Mouse (Mus musculus) bone marrow macrophage, adult 2 months (primary cell): ENCODE measurements around the gene Exoc6. TPM values are rescaled to one million over a fixed set of nuclear protein-coding genes. Genes with fewer than 3 reads are reported as not detected.

Experiments
- H3K27ac ChIP-seq: 2 replicates; pipeline ENCODE4 v1.5.1; 2012; ENCODE audit warnings: low read depth, low read length; ENCODE audit not compliant: insufficient read depth
- H3K4me1 ChIP-seq: 2 replicates; pipeline ENCODE4 v1.6.1; 2012; ENCODE audit warnings: low read length; ENCODE audit not compliant: control insufficient read depth, insufficient read depth
- H3K4me3 ChIP-seq: 2 replicates; pipeline ENCODE4 v1.5.1; 2012; ENCODE audit warnings: mild to moderate bottlenecking, low read length, moderate library complexity; ENCODE audit not compliant: insufficient read depth
- CTCF ChIP-seq: IDR thresholded peaks from 2 replicates; pipeline ENCODE4 v1.5.1; 2012; ENCODE audit warnings: low read depth, mild to moderate bottlenecking, low read length, moderate library complexity
- POLR2A ChIP-seq: IDR thresholded peaks from 2 replicates; pipeline ENCODE4 v1.6.1; 2012; ENCODE audit warnings: mild to moderate bottlenecking, low read depth, low read length, borderline replicate concordance
- polyA plus RNA-seq: library from polyadenylated mRNA; stranded (reverse); fragments of >200 nt; gene quantifications from 2 replicates; pipeline ENCODE4 v1.2.4, GENCODE M21; 2012; ENCODE audit not compliant: missing spikeins, insufficient read depth, insufficient read length

Gene Exoc6
- polyA plus RNA-seq, 1 experiment = 26.6 TPM

- H3K27ac ChIP-seq = no peak overlapping the region
- no peak overlapping the region for H3K4me3 ChIP-seq
- TF ChIP-seq POLR2A (no peak), CTCF (no peak)
- H3K4me1 ChIP-seq = no peaks in the 10 kb centered on the region
These were observed 19.1 kb downstream of the Exoc6 start for GRCm38 (mm10) chr19:37569186-37569754.

- Histone ChIP-seq H3K27ac (no peak overlapping the region), H3K4me1 (peaks cover 2% of the 10 kb centered on the region; the same call in 1 of the 2 replicates), H3K4me3 (no peak overlapping the region)
- TF ChIP-seq CTCF (no peak), POLR2A (no peak)
These were observed 20.9 kb downstream of the Exoc6 start for GRCm38 (mm10) chr19:37570966-37571718.

GRCm38 (mm10) chr19:37574802-37575201 lies 24.6 kb downstream of the Exoc6 start:
- no peak overlapping the region for H3K27ac ChIP-seq
- H3K4me1 ChIP-seq = peaks cover 2% of the 10 kb centered on the region; the same call in 1 of the 2 replicates
- no peak overlapping the region for H3K4me3 ChIP-seq
- TF ChIP-seq CTCF = no peak
- no peak for TF ChIP-seq POLR2A

- Histone ChIP-seq H3K4me1 (peaks cover 2% of the 10 kb centered on the region; the same call in 1 of the 2 replicates), H3K27ac (no peak overlapping the region)
- TF ChIP-seq POLR2A (no peak), CTCF (no peak)
These were observed 29.4 kb downstream of the Exoc6 start for GRCm38 (mm10) chr19:37579607-37580006.

GRCm38 (mm10) chr19:37580438-37580837 lies 30.2 kb downstream of the Exoc6 start:
- Histone ChIP-seq H3K4me3 (no peak overlapping the region), H3K27ac (no peak overlapping the region), H3K4me1 (no peaks in the 10 kb centered on the region)
- TF ChIP-seq POLR2A (no peak), CTCF (no peak)

More at GRCm38 (mm10) chr19:37579607-37580006, 29.4 kb downstream of the Exoc6 start:
- no peak overlapping the region for H3K4me3 ChIP-seq

GRCm38 (mm10) chr19:37585210-37585609 lies 35.0 kb downstream of the Exoc6 start:
- H3K4me1 ChIP-seq = no peaks in the 10 kb centered on the region
- no peak for TF ChIP-seq CTCF
- TF ChIP-seq POLR2A = no peak
- H3K4me3 ChIP-seq = no peak overlapping the region
- no peak overlapping the region for H3K27ac ChIP-seq

- H3K4me1 ChIP-seq = no peaks in the 10 kb centered on the region
- H3K4me3 ChIP-seq = no peak overlapping the region
- no peak overlapping the region for H3K27ac ChIP-seq
- no peak for TF ChIP-seq POLR2A
These were observed 35.5 kb downstream of the Exoc6 start for GRCm38 (mm10) chr19:37585684-37586083.

- no peak overlapping the region for H3K4me3 ChIP-seq
- H3K27ac ChIP-seq = no peak overlapping the region
- no peaks in the 10 kb centered on the region for H3K4me1 ChIP-seq
- no peak for TF ChIP-seq POLR2A
- TF ChIP-seq CTCF = no peak
These were observed 40.3 kb downstream of the Exoc6 start for GRCm38 (mm10) chr19:37590544-37590943.

- Histone ChIP-seq H3K4me1 (no peaks in the 10 kb centered on the region), H3K4me3 (no peak overlapping the region), H3K27ac (no peak overlapping the region)
- no peak for TF ChIP-seq POLR2A
- no peak for TF ChIP-seq CTCF
These were observed 52.0 kb downstream of the Exoc6 start for GRCm38 (mm10) chr19:37601968-37602848.
